Mouse (Mus musculus) MEL (cell line): ENCODE measurements around the gene Gnai2. TPM values are rescaled to one million over a fixed set of nuclear protein-coding genes. Genes with fewer than 3 reads are reported as not detected.

Experiments
- DNase-seq: peaks from one replicate; pipeline ENCODE4 v3.0.0; 2011; ENCODE audit warnings: low read depth, low spot score
- H3K27ac ChIP-seq: 2 replicates; pipeline ENCODE4 v1.5.1; 2012; ENCODE audit warnings: low read depth, mild to moderate bottlenecking, control low read depth, low read length, moderate library complexity; ENCODE audit not compliant: control insufficient read depth
- H3K27me3 ChIP-seq, 2 experiments: fragments of 150-350 bp in 1 of 2; sonication (generic) in 1 of 2; 2 replicates each; pipeline ENCODE4 v1.6.1; 2012; ENCODE audit warnings: low read length in 2 of 2, mild to moderate bottlenecking in 2 of 2, improper control_type of control experiment in 1 of 2, moderate library complexity in 1 of 2; ENCODE audit not compliant: insufficient read depth in 2 of 2, control insufficient read depth in 1 of 2
- H3K36me3 ChIP-seq, 2 experiments: 2 replicates each; pipeline ENCODE4 v1.6.1; 2012 to 2014; ENCODE audit warnings: low read length in 2 of 2, improper control_type of control experiment in 1 of 2, inconsistent platforms in 1 of 2, mild to moderate bottlenecking in 1 of 2; ENCODE audit not compliant: insufficient read depth in 2 of 2, control insufficient read depth in 1 of 2
- H3K4me1 ChIP-seq, 2 experiments: fragments of 150-350 bp in 1 of 2; sonication (generic) in 1 of 2; 2 replicates each; pipeline ENCODE4 v1.6.1; 2012; ENCODE audit warnings: low read length in 2 of 2, improper control_type of control experiment in 1 of 2, mild to moderate bottlenecking in 1 of 2; ENCODE audit not compliant: insufficient read depth in 2 of 2, control insufficient read depth in 1 of 2
- H3K4me3 ChIP-seq, 2 experiments: fragments of 150-350 bp in 1 of 2; sonication (generic) in 1 of 2; 2 replicates each; pipeline ENCODE4 v1.5.1; 2012; ENCODE audit warnings: low read depth in 2 of 2, low read length in 2 of 2, mild to moderate bottlenecking in 2 of 2, moderate library complexity in 2 of 2, control low read depth in 1 of 2, improper control_type of control experiment in 1 of 2; ENCODE audit not compliant: control insufficient read depth in 1 of 2, insufficient read depth in 1 of 2
- H3K79me2 ChIP-seq: 2 replicates; pipeline ENCODE4 v1.6.1; 2012; ENCODE audit warnings: mild to moderate bottlenecking, low read length, moderate library complexity; ENCODE audit not compliant: control insufficient read depth, poor library complexity, insufficient read depth
- H3K9ac ChIP-seq: 2 replicates; pipeline ENCODE4 v1.6.1; 2012; ENCODE audit warnings: low read depth, mild to moderate bottlenecking, control low read depth, low read length, moderate library complexity; ENCODE audit not compliant: control insufficient read depth, poor library complexity, severe bottlenecking
- H3K9me3 ChIP-seq: fragments of 150-350 bp; sonication (generic); replicated peaks from 2 replicates; pipeline ENCODE4 v1.6.1; 2012; ENCODE audit warnings: mild to moderate bottlenecking, low read length, improper control_type of control experiment, moderate library complexity; ENCODE audit not compliant: insufficient read depth
- CHD2 ChIP-seq: IDR thresholded peaks from 2 replicates; pipeline ENCODE4 v1.6.1; 2011; ENCODE audit warnings: low read length, improper control_type of control experiment
- E2F4 ChIP-seq: IDR thresholded peaks from 2 replicates; pipeline ENCODE4 v1.6.1; 2011; ENCODE audit warnings: low read depth, low read length, improper control_type of control experiment, borderline replicate concordance
- ELF1 ChIP-seq: IDR thresholded peaks from 2 replicates; pipeline ENCODE4 v1.6.1; 2014; ENCODE audit warnings: low read depth, mild to moderate bottlenecking, inconsistent platforms, low read length, improper control_type of control experiment, moderate library complexity
- EP300 ChIP-seq, 2 experiments: IDR thresholded peaks; 2 replicates each; pipeline ENCODE4 v1.6.1; 2011; ENCODE audit warnings: improper control_type of control experiment in 2 of 2, low read length in 2 of 2, low read depth in 1 of 2, mild to moderate bottlenecking in 1 of 2
- GABPA ChIP-seq: IDR thresholded peaks from 2 replicates; pipeline ENCODE4 v1.6.1; 2012; ENCODE audit warnings: low read depth, mild to moderate bottlenecking, inconsistent platforms, low read length, improper control_type of control experiment, moderate library complexity
- GATA1 ChIP-seq: IDR thresholded peaks from 2 replicates; pipeline ENCODE4 v1.6.1; 2011; ENCODE audit warnings: low read depth, low read length, improper control_type of control experiment
- MAX ChIP-seq: IDR thresholded peaks from 2 replicates; pipeline ENCODE4 v1.6.1; 2011; ENCODE audit warnings: low read length, improper control_type of control experiment
- MAZ ChIP-seq: IDR thresholded peaks from 2 replicates; pipeline ENCODE4 v1.6.1; 2012; ENCODE audit warnings: low read depth, mild to moderate bottlenecking, inconsistent platforms, low read length, improper control_type of control experiment
- MYB ChIP-seq: IDR thresholded peaks from 2 replicates; pipeline ENCODE4 v1.6.1; 2011; ENCODE audit warnings: mild to moderate bottlenecking, low read depth, low read length, improper control_type of control experiment
- NELFE ChIP-seq: IDR thresholded peaks from 2 replicates; pipeline ENCODE4 v1.6.1; 2011; ENCODE audit warnings: low read depth, low read length, improper control_type of control experiment
- POLR2A ChIP-seq, 2 experiments: IDR thresholded peaks; 2 replicates each; pipeline ENCODE4 v1.6.1; 2011 to 2012; ENCODE audit warnings: low read length in 2 of 2, mild to moderate bottlenecking in 2 of 2, control low read depth in 1 of 2, improper control_type of control experiment in 1 of 2, low read depth in 1 of 2, moderate library complexity in 1 of 2; ENCODE audit not compliant: control insufficient read depth in 1 of 2, insufficient read depth in 1 of 2, poor library complexity in 1 of 2
- POLR2AphosphoS2 ChIP-seq: IDR thresholded peaks from 2 replicates; pipeline ENCODE4 v1.6.1; 2011; ENCODE audit warnings: low read length, improper control_type of control experiment
- RAD21 ChIP-seq: IDR thresholded peaks from 2 replicates; pipeline ENCODE4 v1.6.1; 2011; ENCODE audit warnings: mild to moderate bottlenecking, low read depth, low read length, improper control_type of control experiment
- SMC3 ChIP-seq: IDR thresholded peaks from 2 replicates; pipeline ENCODE4 v1.6.1; 2011; ENCODE audit warnings: low read depth, low read length, improper control_type of control experiment
- TAL1 ChIP-seq: IDR thresholded peaks from 2 replicates; pipeline ENCODE4 v1.6.1; 2012; ENCODE audit warnings: mild to moderate bottlenecking, inconsistent platforms, low read length, moderate library complexity, mixed read lengths
- TBP ChIP-seq: IDR thresholded peaks from 2 replicates; pipeline ENCODE4 v1.8.0; 2011; ENCODE audit warnings: low read depth, low read length, improper control_type of control experiment
- TCF12 ChIP-seq: IDR thresholded peaks from 2 replicates; pipeline ENCODE4 v1.6.1; 2014; ENCODE audit warnings: low read depth, mild to moderate bottlenecking, inconsistent platforms, low read length, improper control_type of control experiment, moderate library complexity
- USF2 ChIP-seq, 2 experiments: IDR thresholded peaks; 2 replicates each; pipeline ENCODE4 v1.6.1; 2011 to 2012; ENCODE audit warnings: improper control_type of control experiment in 2 of 2, low read length in 2 of 2, borderline replicate concordance in 1 of 2, inconsistent platforms in 1 of 2, low read depth in 1 of 2, mild to moderate bottlenecking in 1 of 2; ENCODE audit not compliant: insufficient read depth in 1 of 2
- polyA plus RNA-seq, 2 experiments: library from polyadenylated mRNA; stranded (reverse) in 1 of 2; unstranded in 1 of 2; fragments of >175 nt in 1 of 2; fragments of >200 nt in 1 of 2; gene quantifications; 2 replicates each; pipeline versions ENCODE4 v1.2.1 to v1.2.4; 2012; ENCODE audit warnings: low replicate concordance in 2 of 2, low read depth in 1 of 2; ENCODE audit not compliant: insufficient read length in 2 of 2, insufficient read depth in 1 of 2, missing spikeins in 1 of 2
- total RNA-seq: library from RNA; depleted of rRNA; stranded (reverse); fragments of 300-350 nt; gene quantifications from 2 replicates; pipeline ENCODE4 v1.2.3, GENCODE M21; 2012

Gene Gnai2
- total and polyA plus RNA-seq, 3 experiments = 129 to 335 (median 137) TPM

DNA sequence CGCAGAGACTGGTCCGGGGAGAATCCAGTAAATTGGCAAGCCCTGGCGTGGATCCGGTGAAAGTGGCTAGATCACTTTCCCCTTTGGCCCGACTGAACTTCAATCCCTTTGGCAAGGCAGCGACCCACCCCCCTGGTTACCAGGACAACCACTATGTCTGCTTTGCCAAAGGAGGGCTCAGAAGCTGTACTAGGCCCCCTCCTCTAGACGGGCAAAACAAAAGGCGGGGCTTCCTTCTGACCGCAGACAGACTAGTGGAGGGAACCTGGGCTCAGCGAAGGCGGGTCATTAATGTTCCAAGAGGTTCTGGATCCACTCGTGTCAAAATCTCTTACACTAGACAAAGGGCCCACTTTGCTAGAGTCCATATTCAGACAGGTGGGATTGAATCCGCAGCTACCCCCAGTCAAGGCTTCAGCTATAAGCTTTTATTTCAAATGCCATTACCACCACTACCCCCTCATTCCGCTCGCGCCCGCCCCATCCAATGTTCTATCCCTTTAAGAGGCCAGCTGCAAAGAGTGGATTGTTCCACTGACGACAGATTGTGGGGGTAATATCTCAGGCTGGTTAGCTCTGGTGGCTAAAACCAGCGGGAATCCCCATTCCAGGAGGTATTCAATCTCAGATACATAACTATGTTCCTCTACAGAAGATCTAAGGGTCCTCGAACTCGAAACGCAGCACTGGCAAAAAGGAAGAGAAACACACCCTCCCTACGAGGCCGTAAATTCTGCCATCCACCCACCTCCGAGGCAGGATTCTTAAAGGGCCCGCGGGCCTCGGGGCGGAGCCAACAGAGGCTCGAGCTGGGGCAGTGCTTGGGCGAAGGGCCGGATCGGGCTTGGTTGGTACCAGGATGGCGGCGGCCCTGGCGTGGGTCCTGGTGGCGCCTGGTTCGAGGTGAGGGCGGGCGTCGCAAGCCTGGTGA, 66.6 kb downstream of the Gnai2 start (continued):
- TF ChIP-seq USF2 (IDR thresholded peaks at IDR 0.05; ENCODE audit: borderline replicate concordance in 1 of 2, insufficient read depth in 1 of 2, low read depth in 1 of 2, low read length in 2 of 2) = no peak
- TF ChIP-seq MAZ = peak; percentile 50; the same call in 1 of the 2 replicates
- 0 out of 2 replicates have a peak, but pooled peaks have one; percentile 28 for TF ChIP-seq POLR2AphosphoS2
- TF ChIP-seq MYB = no peak
- TF ChIP-seq RAD21 = no peak
- TF ChIP-seq POLR2A (IDR thresholded peaks at IDR 0.05; ENCODE audit: control insufficient read depth in 1 of 2, insufficient read depth in 1 of 2, low read depth in 1 of 2, low read length in 2 of 2, poor library complexity in 1 of 2) = peak; percentile 45 to 52; a peak in 1 of 4 replicates
- no peak for TF ChIP-seq GATA1
- TF ChIP-seq ELF1 = no peak
- TF ChIP-seq, all 39 proteins: peak for 10

DNA sequence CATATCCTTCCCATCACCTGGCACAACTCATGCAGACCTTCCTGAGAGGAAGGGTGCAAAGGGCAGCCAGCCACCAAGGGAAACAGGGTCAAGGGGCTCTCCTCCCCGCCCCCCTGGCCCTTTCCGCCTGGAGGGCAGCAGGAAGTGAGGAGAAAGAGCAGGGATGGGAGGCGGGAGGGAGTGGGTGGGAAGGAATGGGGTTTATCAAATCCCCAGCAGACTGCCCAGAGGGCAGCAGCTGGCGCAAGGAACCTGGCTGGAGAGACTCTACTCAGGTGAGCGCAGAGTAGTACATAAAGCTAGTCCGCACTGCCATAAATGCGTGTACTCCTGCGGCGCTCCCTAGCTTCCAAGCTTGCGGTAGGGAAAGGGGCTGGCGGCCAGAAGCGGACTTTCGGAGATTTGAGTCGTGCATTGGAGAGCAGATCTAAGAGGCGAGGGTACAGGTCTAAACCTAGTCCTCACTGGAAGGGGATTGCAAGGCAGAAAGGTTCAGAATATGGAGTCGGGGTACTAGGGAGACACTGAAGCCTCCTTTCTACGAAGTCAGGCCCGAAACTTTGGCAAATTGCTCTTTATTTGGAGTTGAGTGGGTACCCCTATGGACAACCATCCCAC, 67.4 kb downstream of the Gnai2 start, which contains the start of gene Hyal2:
Hyal2 (plus strand) TSS at position 244 of the 618 bp plus-strand sequence.
- Histone ChIP-seq H3K4me1 (peaks cover 9 to 49% of the 10 kb centered on the region in 2 experiments), H3K27ac (peak within 1 kb of the TSS; percentile 82)
- TF ChIP-seq POLR2A (IDR thresholded peaks at IDR 0.05; ENCODE audit: control insufficient read depth in 1 of 2, insufficient read depth in 1 of 2, low read depth in 1 of 2, low read length in 2 of 2, poor library complexity in 1 of 2) (no peak), MAX (no peak), NELFE (no peak), TCF12 (no peak), TBP (no peak), GABPA (no peak), SMC3 (no peak), CHD2 (no peak)

GRCm38 (mm10) chr9:107566855-107567254, 68.3 kb downstream of the Gnai2 start:
- Histone ChIP-seq H3K4me3 (no peak overlapping the region), H3K27me3 (no peaks in the 10 kb centered on the region), H3K9me3 (no peaks in the 10 kb centered on the region), H3K4me1 (peaks cover 6 to 40% of the 10 kb centered on the region in 2 experiments; a peak in 3 of 4 replicates), H3K27ac (no peak overlapping the region), H3K79me2 (peaks cover 23% of the 10 kb centered on the region), H3K36me3 (peaks cover 0 to 23% of the 10 kb centered on the region in 2 experiments; a peak in 3 of 4 replicates), H3K9ac (no peak overlapping the region)
- TF ChIP-seq E2F4 (no peak), TAL1 (no peak), GATA1 (no peak), RAD21 (no peak), MAX (no peak), EP300 (IDR thresholded peaks at IDR 0.05; ENCODE audit: low read depth in 1 of 2, low read length in 2 of 2) (no peak)
- DNase-seq = no peak

More for the DNA sequence above, 67.4 kb downstream of the Gnai2 start, which contains the start of gene Hyal2:
- Histone ChIP-seq H3K79me2 (peaks cover 23% of the 10 kb centered on the region), H3K36me3 (peaks cover 0 to 30% of the 10 kb centered on the region in 2 experiments; a peak in 2 of 4 replicates), H3K27me3 (no peaks in the 10 kb centered on the region), H3K4me3 (peak within 1 kb of the TSS; percentile 54 to 76), H3K9me3 (no peaks in the 10 kb centered on the region), H3K9ac (peak within 1 kb of the TSS; percentile 77)
- DNase-seq = no peak
